Mouse (Mus musculus): ENCODE measurements around the gene Dlgap4.
"Not testable (repeated sequence)": the region's sequence is repeated elsewhere in the genome, so short reads cannot be mapped to it uniquely, and the experiment has no call there.

Dlgap4 gene

GRCm38 (mm10) chr2:156774738-156775454, 161.4 kb downstream of the Dlgap4 start, which contains the start of gene Myl9:
Gene Myl9, plus strand, starts transcription at chr2:156775420.
- in situ Hi-C loops (cut with MboI, MseI): no loop called here

GRCm38 (mm10) chr2:156775455-156776435, 162.2 kb downstream of the Dlgap4 start:
- in situ Hi-C loops (cut with MboI, MseI): no loop called here

GRCm38 (mm10) chr2:156776907-156777306, 163.4 kb downstream of the Dlgap4 start:
- in situ Hi-C loops (cut with MboI, MseI): no loop called here

- in situ Hi-C loops (cut with MboI, MseI): no loop called here
These were observed 164.0 kb downstream of the Dlgap4 start for GRCm38 (mm10) chr2:156777326-156778004.

GRCm38 (mm10) chr2:156778571-156778970, 165.1 kb downstream of the Dlgap4 start:
- in situ Hi-C loops (cut with MboI, MseI): no loop called here

- in situ Hi-C loops (cut with MboI, MseI): no loop called here
These were observed 165.5 kb downstream of the Dlgap4 start for GRCm38 (mm10) chr2:156779036-156779435.

GRCm38 (mm10) chr2:156779488-156779887, 166.0 kb downstream of the Dlgap4 start:
- in situ Hi-C loops (cut with MboI, MseI): no loop called here

GRCm38 (mm10) chr2:156780129-156780528, 166.6 kb downstream of the Dlgap4 start:
- in situ Hi-C loops (cut with MboI, MseI): no loop called here

- in situ Hi-C loops (cut with MboI, MseI): no loop called here
These were observed 167.2 kb downstream of the Dlgap4 start for GRCm38 (mm10) chr2:156780752-156781151.

GRCm38 (mm10) chr2:156781281-156781680, 167.8 kb downstream of the Dlgap4 start:
- in situ Hi-C loops (cut with MboI, MseI): no loop called here

GRCm38 (mm10) chr2:156781836-156782480, 168.5 kb downstream of the Dlgap4 start:
- in situ Hi-C loops (cut with MboI, MseI): no loop called here

- in situ Hi-C loops (cut with MboI, MseI): no loop called here
These were observed 169.2 kb downstream of the Dlgap4 start for GRCm38 (mm10) chr2:156782481-156783348.

GRCm38 (mm10) chr2:156783349-156783728, 169.8 kb downstream of the Dlgap4 start:
- in situ Hi-C loops (cut with MboI, MseI): no loop called here

- in situ Hi-C loops (cut with MboI, MseI): no loop called here
These were observed 170.6 kb downstream of the Dlgap4 start for GRCm38 (mm10) chr2:156784016-156784585.

GRCm38 (mm10) chr2:156784891-156785290, 171.4 kb downstream of the Dlgap4 start:
- in situ Hi-C loops (cut with MboI, MseI): no loop called here

GRCm38 (mm10) chr2:156786369-156786768, 172.9 kb downstream of the Dlgap4 start:
- in situ Hi-C loops (cut with MboI, MseI): not testable (repeated sequence)

GRCm38 (mm10) chr2:156787090-156787775, 173.7 kb downstream of the Dlgap4 start:
- in situ Hi-C loops (cut with MboI, MseI): no loop called here

GRCm38 (mm10) chr2:156787776-156788105, 174.2 kb downstream of the Dlgap4 start:
- in situ Hi-C loops (cut with MboI, MseI): no loop called here

GRCm38 (mm10) chr2:156788836-156789235, 175.3 kb downstream of the Dlgap4 start:
- in situ Hi-C loops (cut with MboI, MseI): no loop called here

- in situ Hi-C loops (cut with MboI, MseI): no loop called here
These were observed 185.0 kb downstream of the Dlgap4 start for GRCm38 (mm10) chr2:156798516-156798915.

All from T-helper 1 cell (primary cell).